Mouse (Mus musculus): ENCODE measurements around the gene Cars.

- TF ChIP-seq CTCF (IDR thresholded peaks at IDR 0.05; ENCODE audit: borderline replicate concordance, extremely low read depth, insufficient read depth, insufficient read length), result no peak
- TF ChIP-seq POLR2A (IDR thresholded peaks at IDR 0.05; ENCODE audit: borderline replicate concordance, extremely low read depth, insufficient read depth, insufficient read length, poor library complexity, severe bottlenecking), result no peak
Observed at GRCm38 (mm10) chr7:143605321-143605720, 5.4 kb upstream of the Cars start.

Measured in brain, embryonic 14.5 days (tissue).